Mouse (Mus musculus) MEL (cell line): ENCODE measurements around the gene Smu1. TPM values are rescaled to one million over a fixed set of nuclear protein-coding genes. Genes with fewer than 3 reads are reported as not detected.

Source experiments
- DNase-seq: peaks from one replicate; pipeline ENCODE4 v3.0.0; 2011; ENCODE audit warnings: low read depth, low spot score
- H3K27ac ChIP-seq: 2 replicates; pipeline ENCODE4 v1.5.1; 2012; ENCODE audit warnings: low read depth, mild to moderate bottlenecking, control low read depth, low read length, moderate library complexity; ENCODE audit not compliant: control insufficient read depth
- H3K27me3 ChIP-seq, 2 experiments: fragments of 150-350 bp in 1 of 2; sonication (generic) in 1 of 2; 2 replicates each; pipeline ENCODE4 v1.6.1; 2012; ENCODE audit warnings: low read length in 2 of 2, mild to moderate bottlenecking in 2 of 2, improper control_type of control experiment in 1 of 2, moderate library complexity in 1 of 2; ENCODE audit not compliant: insufficient read depth in 2 of 2, control insufficient read depth in 1 of 2
- H3K36me3 ChIP-seq, 2 experiments: 2 replicates each; pipeline ENCODE4 v1.6.1; 2012 to 2014; ENCODE audit warnings: low read length in 2 of 2, improper control_type of control experiment in 1 of 2, inconsistent platforms in 1 of 2, mild to moderate bottlenecking in 1 of 2; ENCODE audit not compliant: insufficient read depth in 2 of 2, control insufficient read depth in 1 of 2
- H3K4me1 ChIP-seq, 2 experiments: fragments of 150-350 bp in 1 of 2; sonication (generic) in 1 of 2; 2 replicates each; pipeline ENCODE4 v1.6.1; 2012; ENCODE audit warnings: low read length in 2 of 2, improper control_type of control experiment in 1 of 2, mild to moderate bottlenecking in 1 of 2; ENCODE audit not compliant: insufficient read depth in 2 of 2, control insufficient read depth in 1 of 2
- H3K4me3 ChIP-seq, 2 experiments: fragments of 150-350 bp in 1 of 2; sonication (generic) in 1 of 2; 2 replicates each; pipeline ENCODE4 v1.5.1; 2012; ENCODE audit warnings: low read depth in 2 of 2, low read length in 2 of 2, mild to moderate bottlenecking in 2 of 2, moderate library complexity in 2 of 2, control low read depth in 1 of 2, improper control_type of control experiment in 1 of 2; ENCODE audit not compliant: control insufficient read depth in 1 of 2, insufficient read depth in 1 of 2
- H3K79me2 ChIP-seq: 2 replicates; pipeline ENCODE4 v1.6.1; 2012; ENCODE audit warnings: mild to moderate bottlenecking, low read length, moderate library complexity; ENCODE audit not compliant: control insufficient read depth, poor library complexity, insufficient read depth
- H3K9ac ChIP-seq: 2 replicates; pipeline ENCODE4 v1.6.1; 2012; ENCODE audit warnings: low read depth, mild to moderate bottlenecking, control low read depth, low read length, moderate library complexity; ENCODE audit not compliant: control insufficient read depth, poor library complexity, severe bottlenecking
- H3K9me3 ChIP-seq: fragments of 150-350 bp; sonication (generic); replicated peaks from 2 replicates; pipeline ENCODE4 v1.6.1; 2012; ENCODE audit warnings: mild to moderate bottlenecking, low read length, improper control_type of control experiment, moderate library complexity; ENCODE audit not compliant: insufficient read depth
- CHD1 ChIP-seq: IDR thresholded peaks from 2 replicates; pipeline ENCODE4 v1.6.1; 2012; ENCODE audit warnings: low read depth, mild to moderate bottlenecking, inconsistent platforms, low read length, improper control_type of control experiment
- CHD2 ChIP-seq: IDR thresholded peaks from 2 replicates; pipeline ENCODE4 v1.6.1; 2011; ENCODE audit warnings: low read length, improper control_type of control experiment
- ELF1 ChIP-seq: IDR thresholded peaks from 2 replicates; pipeline ENCODE4 v1.6.1; 2014; ENCODE audit warnings: low read depth, mild to moderate bottlenecking, inconsistent platforms, low read length, improper control_type of control experiment, moderate library complexity
- GABPA ChIP-seq: IDR thresholded peaks from 2 replicates; pipeline ENCODE4 v1.6.1; 2012; ENCODE audit warnings: low read depth, mild to moderate bottlenecking, inconsistent platforms, low read length, improper control_type of control experiment, moderate library complexity
- GATA1 ChIP-seq: IDR thresholded peaks from 2 replicates; pipeline ENCODE4 v1.6.1; 2011; ENCODE audit warnings: low read depth, low read length, improper control_type of control experiment
- HCFC1 ChIP-seq: IDR thresholded peaks from 2 replicates; pipeline ENCODE4 v1.6.1; 2012; ENCODE audit warnings: low read depth, mild to moderate bottlenecking, inconsistent platforms, low read length, improper control_type of control experiment, moderate library complexity
- KAT2A ChIP-seq: conservative IDR thresholded peaks from 2 replicates; pipeline ENCODE4 v1.6.1; 2012; ENCODE audit warnings: low read depth, low read length, improper control_type of control experiment, inconsistent platforms
- MAFK ChIP-seq: IDR thresholded peaks from 2 replicates; pipeline ENCODE4 v1.6.1; 2011; ENCODE audit warnings: low read depth, mild to moderate bottlenecking, low read length, improper control_type of control experiment, borderline replicate concordance
- MAZ ChIP-seq: IDR thresholded peaks from 2 replicates; pipeline ENCODE4 v1.6.1; 2012; ENCODE audit warnings: low read depth, mild to moderate bottlenecking, inconsistent platforms, low read length, improper control_type of control experiment
- MEF2A ChIP-seq: IDR thresholded peaks from 2 replicates; pipeline ENCODE4 v1.6.1; 2014; ENCODE audit warnings: low read depth, mild to moderate bottlenecking, inconsistent platforms, low read length, improper control_type of control experiment; ENCODE audit not compliant: poor library complexity, insufficient replicate concordance, severe bottlenecking; ENCODE audit errors: extremely low read depth
- MXI1 ChIP-seq: IDR thresholded peaks from 2 replicates; pipeline ENCODE4 v1.6.1; 2011; ENCODE audit warnings: mild to moderate bottlenecking, low read depth, low read length, improper control_type of control experiment
- MYB ChIP-seq: IDR thresholded peaks from 2 replicates; pipeline ENCODE4 v1.6.1; 2011; ENCODE audit warnings: mild to moderate bottlenecking, low read depth, low read length, improper control_type of control experiment
- MYC ChIP-seq: IDR thresholded peaks from 2 replicates; pipeline ENCODE4 v1.6.1; 2011; ENCODE audit warnings: low read depth, mild to moderate bottlenecking, low read length, improper control_type of control experiment, moderate library complexity
- NRF1 ChIP-seq: IDR thresholded peaks from 2 replicates; pipeline ENCODE4 v1.6.1; 2014; ENCODE audit warnings: low read depth, mild to moderate bottlenecking, inconsistent platforms, low read length, improper control_type of control experiment, moderate library complexity; ENCODE audit not compliant: poor library complexity, insufficient read depth, severe bottlenecking
- POLR2A ChIP-seq, 2 experiments: IDR thresholded peaks; 2 replicates each; pipeline ENCODE4 v1.6.1; 2011 to 2012; ENCODE audit warnings: low read length in 2 of 2, mild to moderate bottlenecking in 2 of 2, control low read depth in 1 of 2, improper control_type of control experiment in 1 of 2, low read depth in 1 of 2, moderate library complexity in 1 of 2; ENCODE audit not compliant: control insufficient read depth in 1 of 2, insufficient read depth in 1 of 2, poor library complexity in 1 of 2
- POLR2AphosphoS2 ChIP-seq: IDR thresholded peaks from 2 replicates; pipeline ENCODE4 v1.6.1; 2011; ENCODE audit warnings: low read length, improper control_type of control experiment
- POLR2AphosphoS5 ChIP-seq: IDR thresholded peaks from 2 replicates; pipeline ENCODE4 v1.6.1; 2012; ENCODE audit warnings: low read depth, borderline replicate concordance, mild to moderate bottlenecking, inconsistent platforms, low read length, moderate library complexity, mixed read lengths
- RAD21 ChIP-seq: IDR thresholded peaks from 2 replicates; pipeline ENCODE4 v1.6.1; 2011; ENCODE audit warnings: mild to moderate bottlenecking, low read depth, low read length, improper control_type of control experiment
- RCOR1 ChIP-seq: IDR thresholded peaks from 2 replicates; pipeline ENCODE4 v1.6.1; 2012; ENCODE audit warnings: low read depth, mild to moderate bottlenecking, inconsistent platforms, low read length, improper control_type of control experiment
- TAL1 ChIP-seq: IDR thresholded peaks from 2 replicates; pipeline ENCODE4 v1.6.1; 2012; ENCODE audit warnings: mild to moderate bottlenecking, inconsistent platforms, low read length, moderate library complexity, mixed read lengths
- UBTF ChIP-seq: IDR thresholded peaks from 2 replicates; pipeline ENCODE4 v1.6.1; 2012; ENCODE audit warnings: low read depth, mild to moderate bottlenecking, inconsistent platforms, low read length, improper control_type of control experiment, moderate library complexity, borderline replicate concordance; ENCODE audit not compliant: insufficient read depth
- USF2 ChIP-seq, 2 experiments: IDR thresholded peaks; 2 replicates each; pipeline ENCODE4 v1.6.1; 2011 to 2012; ENCODE audit warnings: improper control_type of control experiment in 2 of 2, low read length in 2 of 2, borderline replicate concordance in 1 of 2, inconsistent platforms in 1 of 2, low read depth in 1 of 2, mild to moderate bottlenecking in 1 of 2; ENCODE audit not compliant: insufficient read depth in 1 of 2
- ZNF384 ChIP-seq: IDR thresholded peaks from 2 replicates; pipeline ENCODE4 v1.6.1; 2012; ENCODE audit warnings: low read depth, mild to moderate bottlenecking, inconsistent platforms, low read length, improper control_type of control experiment
- polyA plus RNA-seq, 2 experiments: library from polyadenylated mRNA; stranded (reverse) in 1 of 2; unstranded in 1 of 2; fragments of >175 nt in 1 of 2; fragments of >200 nt in 1 of 2; gene quantifications; 2 replicates each; pipeline versions ENCODE4 v1.2.1 to v1.2.4; 2012; ENCODE audit warnings: low replicate concordance in 2 of 2, low read depth in 1 of 2; ENCODE audit not compliant: insufficient read length in 2 of 2, insufficient read depth in 1 of 2, missing spikeins in 1 of 2
- total RNA-seq: library from RNA; depleted of rRNA; stranded (reverse); fragments of 300-350 nt; gene quantifications from 2 replicates; pipeline ENCODE4 v1.2.3, GENCODE M21; 2012

The Smu1 gene
- total and polyA plus RNA-seq, 3 experiments, result 111 to 124 TPM; not detected in 1

DNA sequence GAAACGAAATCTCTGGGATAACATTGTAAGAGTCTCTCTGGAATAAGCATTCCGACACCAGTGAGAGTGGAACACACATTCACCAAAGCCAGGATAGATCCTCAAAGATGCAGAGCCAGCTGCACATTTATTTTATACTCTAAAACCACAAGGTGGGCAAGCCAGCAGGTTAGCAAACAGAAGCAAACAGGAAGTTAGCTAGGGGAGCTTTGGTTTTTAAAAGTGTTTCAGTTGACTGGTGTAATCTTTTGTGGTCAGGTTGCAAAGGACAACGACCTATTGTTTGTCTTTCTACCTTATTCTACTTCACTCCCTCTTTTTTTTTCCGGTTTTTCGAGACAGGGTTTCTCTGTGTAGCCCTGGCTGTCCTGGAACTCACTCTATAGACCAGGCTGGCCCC lies 2.2 kb upstream of the Smu1 start (continued):
- no peak for TF ChIP-seq MEF2A

DNA sequence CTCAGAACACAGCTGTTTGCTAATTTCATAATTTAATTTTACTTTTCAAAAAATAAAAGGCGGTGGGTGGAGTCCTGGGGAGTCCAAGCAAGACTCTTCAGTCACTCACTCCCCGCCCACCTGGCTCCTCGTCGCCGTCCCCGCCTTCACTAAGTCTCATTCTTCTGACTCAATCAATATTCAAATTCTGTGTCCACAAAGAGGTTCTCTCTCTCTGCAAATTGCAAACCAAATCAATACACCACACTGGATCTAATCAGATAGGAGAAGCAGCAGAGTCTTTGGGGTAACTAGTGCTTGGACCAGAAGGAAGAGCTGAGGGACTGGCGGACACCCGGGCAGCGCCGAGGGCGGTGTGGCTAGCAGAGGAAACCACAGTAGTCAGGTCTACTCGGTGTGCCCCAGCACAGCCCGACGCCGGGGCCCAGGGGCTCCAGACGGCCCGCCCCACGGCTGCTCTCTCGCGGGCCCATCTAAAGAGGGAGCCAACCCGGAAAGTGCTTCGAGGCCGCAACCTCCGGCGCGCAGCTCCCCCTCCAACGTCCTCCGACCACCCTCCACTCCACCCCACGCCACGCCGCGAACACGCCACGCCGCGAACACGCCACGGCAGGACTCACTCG lies 455 bp downstream of the Smu1 start:
- peaks cover 0 to 14% of the 10 kb centered on the region in 2 experiments; a peak in 2 of 4 replicates for H3K4me1 ChIP-seq
- no peaks in the 10 kb centered on the region for H3K27me3 ChIP-seq
- no peaks in the 10 kb centered on the region for H3K9me3 ChIP-seq
- DNase-seq, result peak; percentile 60
- TF ChIP-seq GATA1, result no peak
- TF ChIP-seq UBTF, result no peak
- no peak for TF ChIP-seq MXI1
- no peak for TF ChIP-seq POLR2A (IDR thresholded peaks at IDR 0.05; ENCODE audit: control insufficient read depth in 1 of 2, insufficient read depth in 1 of 2, low read depth in 1 of 2, low read length in 2 of 2, poor library complexity in 1 of 2)
- no peak for TF ChIP-seq RAD21
- no peak for TF ChIP-seq CHD1
- TF ChIP-seq MAZ, result no peak
- no peak for TF ChIP-seq TAL1
- no peak for TF ChIP-seq CHD2
- TF ChIP-seq USF2 (IDR thresholded peaks at IDR 0.05; ENCODE audit: borderline replicate concordance in 1 of 2, insufficient read depth in 1 of 2, low read depth in 1 of 2, low read length in 2 of 2), result no peak
- H3K79me2 ChIP-seq, result peaks cover 12% of the 10 kb centered on the region
- H3K4me3 ChIP-seq, result peak overlapping the region; percentile 83 to 95
- H3K27ac ChIP-seq, result peak overlapping the region; percentile 53
- peak overlapping the region; percentile 81 for H3K9ac ChIP-seq
- H3K36me3 ChIP-seq, result peaks cover 6 to 13% of the 10 kb centered on the region in 2 experiments; a peak in 3 of 4 replicates

DNA sequence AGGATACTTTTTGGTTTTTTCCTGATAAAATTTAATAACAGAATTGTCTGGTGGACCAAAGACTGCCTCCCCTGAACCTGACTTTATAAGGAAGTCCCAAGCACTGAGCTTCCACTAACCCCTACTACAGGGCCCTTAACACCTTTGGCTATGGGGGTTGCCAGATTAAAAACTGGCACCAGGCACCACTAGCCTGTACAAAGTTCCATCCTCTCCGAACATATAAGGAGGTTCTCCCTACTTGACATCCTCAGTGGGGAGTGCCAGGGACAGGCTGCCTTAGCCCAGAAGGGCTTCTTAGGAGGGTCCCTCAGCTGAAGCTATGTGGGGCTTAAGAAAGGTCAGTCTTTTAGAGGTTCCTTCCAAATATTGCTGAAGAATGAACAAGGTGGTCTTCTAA lies 22.4 kb downstream of the Smu1 start:
- DNase-seq, result no peak
- Histone ChIP-seq H3K4me3 (no peak overlapping the region), H3K4me1 (no peaks in the 10 kb centered on the region), H3K79me2 (no peaks in the 10 kb centered on the region; the same call in 1 of the 2 replicates), H3K27ac (no peak overlapping the region), H3K9me3 (no peaks in the 10 kb centered on the region), H3K36me3 (peaks cover 0 to 19% of the 10 kb centered on the region in 2 experiments; a peak in 3 of 4 replicates), H3K9ac (no peak overlapping the region), H3K27me3 (no peaks in the 10 kb centered on the region)
- no peak for TF ChIP-seq MEF2A
- no peak for TF ChIP-seq RAD21
- 0 out of 2 replicates have a peak, but pooled peaks have one; percentile 46 for TF ChIP-seq POLR2AphosphoS2

DNA sequence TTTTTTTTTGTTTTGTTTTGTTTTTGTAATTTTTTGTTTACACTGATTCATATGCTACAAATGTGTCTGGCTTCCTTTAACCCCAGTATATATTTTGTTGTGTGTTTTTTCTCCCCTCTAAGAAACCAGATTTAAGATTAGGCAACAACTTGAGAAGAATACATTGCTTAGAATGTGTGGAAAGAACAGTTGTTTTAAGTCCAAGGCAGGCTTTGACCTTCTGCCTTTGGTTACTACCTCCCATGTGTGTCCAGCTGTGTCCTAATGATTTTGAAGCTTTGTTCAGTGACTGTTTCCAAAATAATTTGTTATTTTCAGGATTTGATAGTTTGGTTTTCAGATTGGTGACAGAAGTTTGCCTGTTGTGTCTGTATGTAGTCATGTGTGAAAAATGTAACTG lies 26.5 kb downstream of the Smu1 start:
- DNase-seq, result no peak
- no peak overlapping the region for H3K4me3 ChIP-seq
- no peaks in the 10 kb centered on the region; a peak in 1 of 4 replicates for H3K4me1 ChIP-seq
- TF ChIP-seq NRF1, result no peak
- no peak for TF ChIP-seq MAFK
- TF ChIP-seq MYB, result no peak
- no peak for TF ChIP-seq GABPA
- no peak for TF ChIP-seq RCOR1
- TF ChIP-seq POLR2AphosphoS5, result no peak
- no peak for TF ChIP-seq MYC
- no peak for TF ChIP-seq MAZ
- TF ChIP-seq ELF1, result no peak
- TF ChIP-seq MXI1, result no peak
- TF ChIP-seq ZNF384, result no peak
- TF ChIP-seq UBTF, result no peak
- TF ChIP-seq KAT2A, result no peak
- no peak for TF ChIP-seq HCFC1

More for the DNA sequence above, 26.5 kb downstream of the Smu1 start:
- H3K27ac ChIP-seq, result no peak overlapping the region
- H3K27me3 ChIP-seq, result no peaks in the 10 kb centered on the region
- H3K79me2 ChIP-seq, result peaks cover 4% of the 10 kb centered on the region
- no peak overlapping the region for H3K9ac ChIP-seq
- H3K9me3 ChIP-seq, result no peaks in the 10 kb centered on the region
- H3K36me3 ChIP-seq, result peaks cover 27 to 37% of the 10 kb centered on the region in 2 experiments
